Mouse (Mus musculus) colon, adult 2 months (tissue): Measurements from ENCODE around the gene Tmem39b. TPM values are rescaled to one million over a fixed set of nuclear protein-coding genes. Genes with fewer than 3 reads are reported as not detected.

Experiments
- polyA plus RNA-seq: library from polyadenylated mRNA; depleted of rRNA; stranded (reverse); fragments of >200 nt; gene quantifications from 2 replicates; pipeline ENCODE4 v1.2.3, GENCODE M21; 2012; rRNA removed

Gene Tmem39b
- polyA plus RNA-seq: 26.1 and 31.8 TPM in 2 replicates

GRCm38 (mm10) chr4:129696158-129696985, at the start of gene Tmem39b:
Gene Tmem39b (minus strand): TSS chr4:129696838.

GRCm38 (mm10) chr4:129742232-129743009, 45.8 kb upstream of the Tmem39b start, which contains the start of gene Khdrbs1:
Gene Khdrbs1 (minus strand): TSS chr4:129742303.

GRCm38 (mm10) chr4:129672083-129672877, 24.4 kb downstream of the Tmem39b start, which contains the start of gene Kpna6:
Gene Kpna6 (minus strand): TSS chr4:129672767.

GRCm38 (mm10) chr4:129640638-129641467, 55.8 kb downstream of the Tmem39b start, which contains the start of gene Txlna:
Gene Txlna (minus strand): TSS chr4:129641065.

Other genes starting within 250 kb of the Tmem39b start
- gene Bsdc1, start 235.3 kb downstream of the Tmem39b start, polyA plus RNA-seq: 24.2 and 28.5 TPM in 2 replicates
- gene Tssk3, start 205.8 kb downstream of the Tmem39b start, polyA plus RNA-seq: not detected in 2 replicates
- 0.70 and 0.81 TPM in 2 replicates for gene Fam229a, start 205.6 kb downstream of the Tmem39b start, polyA plus RNA-seq
- gene Marcksl1, start 183.3 kb downstream of the Tmem39b start, polyA plus RNA-seq: 19.3 and 20.7 TPM in 2 replicates
- gene Hdac1, start 154.1 kb downstream of the Tmem39b start, polyA plus RNA-seq: 51.0 and 62.8 TPM in 2 replicates
- 5.1 and 7.0 TPM in 2 replicates for gene Lck, start 123.2 kb downstream of the Tmem39b start, polyA plus RNA-seq
- gene Fam167b, start 118.3 kb downstream of the Tmem39b start, polyA plus RNA-seq: 0.91 and 1.0 TPM in 2 replicates
- gene Eif3i, start 96.2 kb downstream of the Tmem39b start, polyA plus RNA-seq: 261 and 280 TPM in 2 replicates
- 187 and 203 TPM in 2 replicates for gene Tmem234, start 96.2 kb downstream of the Tmem39b start, polyA plus RNA-seq
- 2.2 and 4.3 TPM in 2 replicates for gene Dcdc2b, start 82.6 kb downstream of the Tmem39b start, polyA plus RNA-seq
- gene Iqcc, start 77.7 kb downstream of the Tmem39b start, polyA plus RNA-seq: 37.1 and 39.5 TPM in 2 replicates
- gene Ccdc28b, start 72.9 kb downstream of the Tmem39b start, polyA plus RNA-seq: 20.8 and 22.4 TPM in 2 replicates
- gene Txlna, start 55.8 kb downstream of the Tmem39b start, polyA plus RNA-seq: 26.4 and 28.9 TPM in 2 replicates
- gene Kpna6, start 24.1 kb downstream of the Tmem39b start, polyA plus RNA-seq: 17.3 and 18.7 TPM in 2 replicates
- 28.6 and 37.4 TPM in 2 replicates for gene Khdrbs1, start 45.5 kb upstream of the Tmem39b start, polyA plus RNA-seq
- 71.1 and 72.6 TPM in 2 replicates for gene Ptp4a2, start 114.4 kb upstream of the Tmem39b start, polyA plus RNA-seq
- gene Spocd1, start 232.4 kb upstream of the Tmem39b start, polyA plus RNA-seq: not detected in 2 replicates